Mouse (Mus musculus) bone marrow macrophage, adult 2 months (primary cell): Measurements from ENCODE around the gene Ppm1n.

Experiments used
- CTCF ChIP-seq: IDR thresholded peaks from 2 replicates; pipeline ENCODE4 v1.5.1; 2012; ENCODE audit warnings: low read depth, mild to moderate bottlenecking, low read length, moderate library complexity
- POLR2A ChIP-seq: IDR thresholded peaks from 2 replicates; pipeline ENCODE4 v1.6.1; 2012; ENCODE audit warnings: mild to moderate bottlenecking, low read depth, low read length, borderline replicate concordance

GRCm38 (mm10) chr7:19282385-19282784 is 2.5 kb upstream of the Ppm1n start, which contains the start of gene Rtn2:
- TF ChIP-seq POLR2A: no peak
- TF ChIP-seq CTCF: no peak
